Mouse (Mus musculus): ENCODE measurements around the gene Gm11549. TPM values are rescaled to one million over a fixed set of nuclear protein-coding genes. Genes with fewer than 3 reads are reported as not detected.

The Gm11549 gene
- polyA plus RNA-seq, 1 experiment from 2014 or later = 1.0 TPM

Small RNA genes within 50 kb of the gene (microRNA-seq; reads per million reads assigned to microRNA genes)
- not detected for gene Mir7009

Other genes starting within 250 kb of the Gm11549 start
- gene Anxa5, start 45.9 kb downstream of the Gm11549 start, polyA plus RNA-seq (2015; fragmentation: Nextera tagmentation; extraction: Ambion mirVana) = 111 and 182 TPM in 2 replicates
- 0.41 and 0.56 TPM in 2 replicates for gene 1810062G17Rik, start 45.9 kb downstream of the Gm11549 start, polyA plus RNA-seq (2015; fragmentation: Nextera tagmentation; extraction: Ambion mirVana)
- 74.0 and 78.9 TPM in 2 replicates for gene Exosc9, start 30.8 kb upstream of the Gm11549 start, polyA plus RNA-seq (2015; fragmentation: Nextera tagmentation; extraction: Ambion mirVana)
- gene Ccna2, start 50.3 kb upstream of the Gm11549 start, polyA plus RNA-seq (2015; fragmentation: Nextera tagmentation; extraction: Ambion mirVana) = 21.2 and 50.7 TPM in 2 replicates
- 23.3 and 23.6 TPM in 2 replicates for gene Bbs7, start 91.7 kb upstream of the Gm11549 start, polyA plus RNA-seq (2015; fragmentation: Nextera tagmentation; extraction: Ambion mirVana)
- 16.6 and 23.9 TPM in 2 replicates for gene Trpc3, start 168.4 kb upstream of the Gm11549 start, polyA plus RNA-seq (2015; fragmentation: Nextera tagmentation; extraction: Ambion mirVana)

All from neural tube, embryonic 15.5 days (tissue).